Mouse (Mus musculus) midbrain, embryonic 13.5 days (tissue): ENCODE measurements at regions not wholly inside any gene's neighbourhood (a gene's known extent, or its start where the extent isn't known, plus 50 kb on each side); places are given as distances from the start of the nearest gene placed in this dataset.

Source experiments
- ATAC-seq: fragments of 200-750 bp; cut with Nextera tagmentation; 2 replicates; pipeline ENCODE4 v1.8.0; 2017; ENCODE audit warnings: mild to moderate bottlenecking, moderate TSS enrichment, moderate library complexity
- H3K27ac ChIP-seq: fragments of 300-500 bp; sonication (generic); 2 replicates; pipeline ENCODE4 v1.5.1; 2015; ENCODE audit warnings: inconsistent platforms, mild to moderate bottlenecking, moderate library complexity
- H3K27me3 ChIP-seq: fragments of 300-500 bp; sonication (generic); 2 replicates; pipeline ENCODE4 v1.6.1; 2015; ENCODE audit warnings: mild to moderate bottlenecking, inconsistent platforms
- H3K36me3 ChIP-seq: fragments of 300-500 bp; sonication (generic); 2 replicates; pipeline ENCODE4 v1.6.1; 2015; ENCODE audit warnings: mild to moderate bottlenecking, inconsistent platforms
- H3K4me1 ChIP-seq: fragments of 300-500 bp; sonication (generic); replicated peaks from 2 replicates; pipeline ENCODE4 v1.6.1; 2015; ENCODE audit warnings: inconsistent platforms
- H3K4me2 ChIP-seq: fragments of 300-500 bp; sonication (generic); replicated peaks from 2 replicates; pipeline ENCODE4 v1.6.1; 2015; ENCODE audit warnings: moderate library complexity, mild to moderate bottlenecking, inconsistent platforms
- H3K4me3 ChIP-seq: fragments of 300-500 bp; sonication (generic); replicated peaks from 2 replicates; pipeline ENCODE4 v1.5.1; 2015; ENCODE audit warnings: mild to moderate bottlenecking, inconsistent platforms
- H3K9ac ChIP-seq: fragments of 300-500 bp; sonication (generic); replicated peaks from 2 replicates; pipeline ENCODE4 v1.6.1; 2015; ENCODE audit warnings: mild to moderate bottlenecking, inconsistent platforms
- H3K9me3 ChIP-seq: fragments of 300-500 bp; sonication (generic); 2 replicates; pipeline ENCODE4 v1.6.1; 2016; ENCODE audit warnings: mild to moderate bottlenecking, inconsistent platforms
- WGBS: fragments of 180-500 bp; shearing (Covaris S2); methylation state at CpG from one replicate; pipeline ENCODE4 v1.1.7; 2015; 5-methylcytosine and 5-hydroxymethylcytosine counted together

GRCm38 (mm10) chr3:54613845-54614244 lies 78.8 kb upstream of the Supt20 start:
- WGBS, result 72% methylated on average over 2 of the region's 2 CpGs
- Histone ChIP-seq H3K4me1 (no peaks in the 10 kb centered on the region), H3K36me3 (no peaks in the 10 kb centered on the region), H3K27me3 (no peaks in the 10 kb centered on the region), H3K27ac (no peak overlapping the region), H3K4me2 (no peak overlapping the region), H3K9me3 (peaks cover 3% of the 10 kb centered on the region; the same call in 1 of the 2 replicates), H3K4me3 (no peak overlapping the region), H3K9ac (no peak overlapping the region)
- no peak for ATAC-seq

- no peak overlapping the region for H3K4me3 ChIP-seq
- H3K9ac ChIP-seq, result no peak overlapping the region
- ATAC-seq, result no peak
- H3K9me3 ChIP-seq, result peaks cover 3% of the 10 kb centered on the region
- H3K27me3 ChIP-seq, result no peaks in the 10 kb centered on the region
- H3K27ac ChIP-seq, result no peak overlapping the region
- no peaks in the 10 kb centered on the region for H3K36me3 ChIP-seq
- WGBS, result 96% methylated on average over 4 of the region's 4 CpGs
- H3K4me1 ChIP-seq, result no peaks in the 10 kb centered on the region
- H3K4me2 ChIP-seq, result no peak overlapping the region
Observed at GRCm38 (mm10) chr3:54617298-54617697, 75.3 kb upstream of the Supt20 start.

- Histone ChIP-seq H3K36me3 (no peaks in the 10 kb centered on the region), H3K27ac (no peak overlapping the region), H3K9ac (no peak overlapping the region), H3K27me3 (no peaks in the 10 kb centered on the region), H3K9me3 (peaks cover 3% of the 10 kb centered on the region), H3K4me3 (no peak overlapping the region), H3K4me2 (no peak overlapping the region), H3K4me1 (no peaks in the 10 kb centered on the region)
- ATAC-seq, result no peak
- 93% methylated on average over 4 of the region's 4 CpGs for WGBS
Observed at GRCm38 (mm10) chr3:54618286-54618685, 74.3 kb upstream of the Supt20 start.

- Histone ChIP-seq H3K9me3 (peaks cover 14% of the 10 kb centered on the region; the same call in 1 of the 2 replicates), H3K4me3 (no peak overlapping the region), H3K27me3 (no peaks in the 10 kb centered on the region), H3K9ac (no peak overlapping the region), H3K36me3 (no peaks in the 10 kb centered on the region; the same call in 1 of the 2 replicates), H3K27ac (no peak overlapping the region), H3K4me2 (no peak overlapping the region), H3K4me1 (no peaks in the 10 kb centered on the region)
- 80% methylated on average over 7 of the region's 7 CpGs for WGBS
- no peak for ATAC-seq
Observed at GRCm38 (mm10) chr3:54630254-54630653, 62.4 kb upstream of the Supt20 start.

GRCm38 (mm10) chr3:54632731-54633130 lies 59.9 kb upstream of the Supt20 start:
- H3K27me3 ChIP-seq, result no peaks in the 10 kb centered on the region
- WGBS, result 96% methylated on average over 13 of the region's 13 CpGs
- H3K27ac ChIP-seq, result no peak overlapping the region
- no peak for ATAC-seq
- H3K4me2 ChIP-seq, result no peak overlapping the region
- H3K9me3 ChIP-seq, result peaks cover 14% of the 10 kb centered on the region; the same call in 1 of the 2 replicates
- H3K9ac ChIP-seq, result no peak overlapping the region
- no peak overlapping the region for H3K4me3 ChIP-seq
- no peaks in the 10 kb centered on the region; the same call in 1 of the 2 replicates for H3K36me3 ChIP-seq
- no peaks in the 10 kb centered on the region for H3K4me1 ChIP-seq

GRCm38 (mm10) chr3:54633446-54633845 lies 59.2 kb upstream of the Supt20 start:
- Histone ChIP-seq H3K4me2 (no peak overlapping the region), H3K27ac (no peak overlapping the region), H3K9me3 (peaks cover 14% of the 10 kb centered on the region; the same call in 1 of the 2 replicates), H3K4me1 (no peaks in the 10 kb centered on the region), H3K4me3 (no peak overlapping the region), H3K36me3 (no peaks in the 10 kb centered on the region; the same call in 1 of the 2 replicates), H3K9ac (no peak overlapping the region), H3K27me3 (no peaks in the 10 kb centered on the region)
- WGBS, result 94% methylated on average over 23 of the region's 23 CpGs
- no peak for ATAC-seq

GRCm38 (mm10) chr3:54634456-54634855 lies 58.2 kb upstream of the Supt20 start:
- H3K27me3 ChIP-seq, result no peaks in the 10 kb centered on the region
- no peak overlapping the region for H3K27ac ChIP-seq
- H3K9me3 ChIP-seq, result peaks cover 14% of the 10 kb centered on the region; the same call in 1 of the 2 replicates
- 94% methylated on average over 10 of the region's 10 CpGs for WGBS
- H3K4me3 ChIP-seq, result no peak overlapping the region
- no peaks in the 10 kb centered on the region; the same call in 1 of the 2 replicates for H3K36me3 ChIP-seq
- no peaks in the 10 kb centered on the region for H3K4me1 ChIP-seq
- H3K9ac ChIP-seq, result no peak overlapping the region
- ATAC-seq, result no peak
- H3K4me2 ChIP-seq, result no peak overlapping the region
